Mouse (Mus musculus) hindbrain, embryonic 16.5 days (tissue): ENCODE data around the gene Dnmt3c. TPM values are rescaled to one million over a fixed set of nuclear protein-coding genes. Genes with fewer than 3 reads are reported as not detected.
"Not testable (repeated sequence)": the region's sequence is repeated elsewhere in the genome, so short reads cannot be mapped to it uniquely, and the experiment has no call there.

Experiments
- ATAC-seq: fragments of 200-750 bp; cut with Nextera tagmentation; 2 replicates; pipeline ENCODE4 v1.8.0; 2017; ENCODE audit warnings: moderate TSS enrichment, moderate library complexity
- H3K27ac ChIP-seq: fragments of 300-500 bp; sonication (generic); 2 replicates; pipeline ENCODE4 v1.5.1; 2014; ENCODE audit warnings: low read depth, mild to moderate bottlenecking, control low read depth, low read length, moderate library complexity
- H3K27me3 ChIP-seq: fragments of 300-500 bp; sonication (generic); replicated peaks from 2 replicates; pipeline ENCODE4 v1.6.1; 2014; ENCODE audit warnings: low read length; ENCODE audit not compliant: control insufficient read depth, insufficient read depth
- H3K36me3 ChIP-seq: fragments of 300-500 bp; sonication (generic); 2 replicates; pipeline ENCODE4 v1.6.1; 2014; ENCODE audit warnings: mild to moderate bottlenecking, low read length, moderate library complexity, mixed read lengths; ENCODE audit not compliant: control insufficient read depth, insufficient read depth
- H3K4me1 ChIP-seq: fragments of 300-500 bp; sonication (generic); 2 replicates; pipeline ENCODE4 v1.6.1; 2014; ENCODE audit warnings: low read depth, low read length; ENCODE audit not compliant: control insufficient read depth, insufficient read depth
- H3K4me2 ChIP-seq: fragments of 300-500 bp; sonication (generic); 2 replicates; pipeline ENCODE4 v1.6.1; 2014; ENCODE audit warnings: mild to moderate bottlenecking, low read length, control low read depth, moderate library complexity
- H3K4me3 ChIP-seq: fragments of 300-500 bp; sonication (generic); 2 replicates; pipeline ENCODE4 v1.5.1; 2014; ENCODE audit warnings: mild to moderate bottlenecking, low read length, control low read depth, moderate library complexity
- H3K9ac ChIP-seq: fragments of 300-500 bp; sonication (generic); 2 replicates; pipeline ENCODE4 v1.6.1; 2014; ENCODE audit warnings: low read depth, mild to moderate bottlenecking, control low read depth, low read length, moderate library complexity
- H3K9me3 ChIP-seq: fragments of 300-500 bp; sonication (generic); 2 replicates; pipeline ENCODE4 v1.6.1; 2014; ENCODE audit warnings: mild to moderate bottlenecking, low read length, moderate library complexity; ENCODE audit not compliant: control insufficient read depth
- WGBS: fragments of 180-500 bp; shearing (Covaris S2); extraction: QIAGEN DNeasy Blood & Tissue Kit; methylation state at CpG from one replicate; pipeline ENCODE4 v1.1.7; 2014; 5-methylcytosine and 5-hydroxymethylcytosine counted together
- polyA plus RNA-seq: library from polyadenylated mRNA; unstranded; fragments of >200 nt; fragmentation: Nextera tagmentation; extraction: Ambion mirVana; gene quantifications from 2 replicates; pipeline ENCODE4 v1.2.1, GENCODE M21; 2015

Dnmt3c gene
- polyA plus RNA-seq, 1 experiment from 2014 or later: not detected

GRCm38 (mm10) chr2:153668754-153669376, 27.6 kb upstream of the Dnmt3c start:
- Histone ChIP-seq H3K9ac (no peak overlapping the region), H3K4me2 (no peak overlapping the region), H3K27me3 (no peaks in the 10 kb centered on the region), H3K4me1 (no peaks in the 10 kb centered on the region), H3K9me3 (no peaks in the 10 kb centered on the region), H3K36me3 (no peaks in the 10 kb centered on the region; the same call in 1 of the 2 replicates), H3K4me3 (no peak overlapping the region), H3K27ac (no peak overlapping the region)
- peak; percentile 83 for ATAC-seq
- 63% methylated on average over 7 of the region's 7 CpGs for WGBS

- ATAC-seq: peak; percentile 42; the same call in 1 of the 2 replicates
- Histone ChIP-seq H3K27ac (no peak overlapping the region), H3K4me3 (no peak overlapping the region), H3K4me1 (no peaks in the 10 kb centered on the region), H3K36me3 (no peaks in the 10 kb centered on the region), H3K9ac (no peak overlapping the region), H3K27me3 (no peaks in the 10 kb centered on the region), H3K9me3 (no peaks in the 10 kb centered on the region), H3K4me2 (no peak overlapping the region)
- WGBS: 52% methylated on average over 5 of the region's 5 CpGs
Observed at GRCm38 (mm10) chr2:153670111-153670510, 26.3 kb upstream of the Dnmt3c start.

- H3K27ac ChIP-seq: no peak overlapping the region
- WGBS: 94% methylated on average over 2 of the region's 2 CpGs
- H3K4me3 ChIP-seq: no peak overlapping the region
- no peaks in the 10 kb centered on the region for H3K4me1 ChIP-seq
- H3K9ac ChIP-seq: no peak overlapping the region
- no peaks in the 10 kb centered on the region for H3K27me3 ChIP-seq
- H3K4me2 ChIP-seq: no peak overlapping the region
- ATAC-seq: no peak
- no peaks in the 10 kb centered on the region for H3K36me3 ChIP-seq
- H3K9me3 ChIP-seq: no peaks in the 10 kb centered on the region
Observed at GRCm38 (mm10) chr2:153672619-153673018, 23.8 kb upstream of the Dnmt3c start.

GRCm38 (mm10) chr2:153675364-153675763, 21.1 kb upstream of the Dnmt3c start:
- WGBS: 94% methylated on average over 1 of the region's 1 CpGs
- H3K4me3 ChIP-seq: not testable (repeated sequence)

GRCm38 (mm10) chr2:153676944-153677343, 19.5 kb upstream of the Dnmt3c start:
- H3K27ac ChIP-seq: no peak overlapping the region
- no peak overlapping the region for H3K4me3 ChIP-seq
- no peaks in the 10 kb centered on the region for H3K27me3 ChIP-seq
- ATAC-seq: no peak
- H3K9ac ChIP-seq: no peak overlapping the region
- no peak overlapping the region for H3K4me2 ChIP-seq
- H3K36me3 ChIP-seq: no peaks in the 10 kb centered on the region
- 95% methylated on average over 6 of the region's 6 CpGs for WGBS
- no peaks in the 10 kb centered on the region for H3K4me1 ChIP-seq
- H3K9me3 ChIP-seq: no peaks in the 10 kb centered on the region

More at GRCm38 (mm10) chr2:153675364-153675763, 21.1 kb upstream of the Dnmt3c start:
- ATAC-seq, H3K27ac ChIP-seq, H3K36me3 ChIP-seq, H3K4me2 ChIP-seq, H3K27me3 ChIP-seq, H3K4me1 ChIP-seq, H3K9ac ChIP-seq, H3K9me3 ChIP-seq: not testable (repeated sequence)

- Histone ChIP-seq H3K4me2 (no peak overlapping the region), H3K9me3 (no peaks in the 10 kb centered on the region), H3K27ac (no peak overlapping the region), H3K4me1 (no peaks in the 10 kb centered on the region), H3K4me3 (no peak overlapping the region), H3K36me3 (no peaks in the 10 kb centered on the region), H3K9ac (no peak overlapping the region), H3K27me3 (no peaks in the 10 kb centered on the region)
- no peak for ATAC-seq
- 81% methylated on average over 7 of the region's 7 CpGs for WGBS
Observed at GRCm38 (mm10) chr2:153677550-153677949, 18.9 kb upstream of the Dnmt3c start.

GRCm38 (mm10) chr2:153679959-153680358, 16.5 kb upstream of the Dnmt3c start:
- H3K9ac ChIP-seq: no peak overlapping the region
- no peak for ATAC-seq
- H3K9me3 ChIP-seq: no peaks in the 10 kb centered on the region
- no peaks in the 10 kb centered on the region for H3K4me1 ChIP-seq
- no peaks in the 10 kb centered on the region for H3K27me3 ChIP-seq
- 93% methylated on average over 1 of the region's 1 CpGs for WGBS
- H3K4me3 ChIP-seq: no peak overlapping the region
- H3K27ac ChIP-seq: no peak overlapping the region
- H3K4me2 ChIP-seq: no peak overlapping the region
- H3K36me3 ChIP-seq: no peaks in the 10 kb centered on the region

- H3K9ac ChIP-seq, H3K36me3 ChIP-seq, H3K4me3 ChIP-seq, H3K4me1 ChIP-seq, ATAC-seq, H3K27ac ChIP-seq, H3K9me3 ChIP-seq, H3K27me3 ChIP-seq, H3K4me2 ChIP-seq: not testable (repeated sequence)
- 87% methylated on average over 5 of the region's 7 CpGs for WGBS
Observed at GRCm38 (mm10) chr2:153693413-153693812, 3.0 kb upstream of the Dnmt3c start.

- Histone ChIP-seq H3K27me3 (no peaks in the 10 kb centered on the region), H3K4me1 (no peaks in the 10 kb centered on the region), H3K4me3 (no peak overlapping the region), H3K27ac (no peak overlapping the region), H3K9me3 (no peaks in the 10 kb centered on the region), H3K9ac (no peak overlapping the region), H3K4me2 (no peak overlapping the region), H3K36me3 (no peaks in the 10 kb centered on the region)
- 67% methylated on average over 19 of the region's 19 CpGs for WGBS
- no peak for ATAC-seq
Observed at GRCm38 (mm10) chr2:153694462-153695085, 1.9 kb upstream of the Dnmt3c start.
